Mouse (Mus musculus) forebrain, embryonic 14.5 days (tissue): ENCODE results near the gene Adamtsl1. TPM values are rescaled to one million over a fixed set of nuclear protein-coding genes. Genes with fewer than 3 reads are reported as not detected.

Source experiments
- ATAC-seq: fragments of 200-750 bp; cut with Nextera tagmentation; 2 replicates; pipeline ENCODE4 v1.8.0; 2017; ENCODE audit warnings: mild to moderate bottlenecking, moderate library complexity
- DNase-seq: peaks from one replicate; pipeline ENCODE4 v3.0.0-alpha.2; 2015; ENCODE audit warnings: low spot score
- H3K27ac ChIP-seq: fragments of 300-500 bp; sonication (generic); 2 replicates; pipeline ENCODE4 v1.5.1; 2014; ENCODE audit warnings: low read depth, mild to moderate bottlenecking, control low read depth, low read length, moderate library complexity
- H3K27me3 ChIP-seq: fragments of 300-500 bp; sonication (generic); replicated peaks from 2 replicates; pipeline ENCODE4 v1.6.1; 2014; ENCODE audit warnings: low read length, control low read depth, mixed read lengths; ENCODE audit not compliant: control insufficient read depth, insufficient read depth
- H3K36me3 ChIP-seq: fragments of 300-500 bp; sonication (generic); 2 replicates; pipeline ENCODE4 v1.6.1; 2014; ENCODE audit warnings: low read length, control low read depth; ENCODE audit not compliant: control insufficient read depth, insufficient read depth
- H3K4me1 ChIP-seq: fragments of 300-500 bp; sonication (generic); 2 replicates; pipeline ENCODE4 v1.6.1; 2014; ENCODE audit warnings: antibody characterized with exemption, low read length, control low read depth; ENCODE audit not compliant: control insufficient read depth, insufficient read depth
- H3K4me2 ChIP-seq: fragments of 300-500 bp; sonication (generic); 2 replicates; pipeline ENCODE4 v1.6.1; 2014; ENCODE audit warnings: mild to moderate bottlenecking, control low read depth, low read length
- H3K4me3 ChIP-seq: fragments of 300-500 bp; sonication (generic); 2 replicates; pipeline ENCODE4 v1.5.1; 2014; ENCODE audit warnings: low read depth, low read length, control low read depth
- H3K9ac ChIP-seq: fragments of 300-500 bp; sonication (generic); 2 replicates; pipeline ENCODE4 v1.6.1; 2014; ENCODE audit warnings: mild to moderate bottlenecking, low read length, control low read depth, moderate library complexity
- H3K9me3 ChIP-seq: fragments of 300-500 bp; sonication (generic); replicated peaks from 2 replicates; pipeline ENCODE4 v1.6.1; 2016; ENCODE audit warnings: low read length, control low read depth, mixed read lengths; ENCODE audit not compliant: control insufficient read depth
- WGBS: fragments of 180-500 bp; shearing (Covaris S2); extraction: QIAGEN DNeasy Blood & Tissue Kit; methylation state at CpG from one replicate; pipeline ENCODE4 v1.1.7; 2014; 5-methylcytosine and 5-hydroxymethylcytosine counted together
- polyA plus RNA-seq: library from polyadenylated mRNA; unstranded; fragments of >200 nt; fragmentation: Nextera tagmentation; extraction: Ambion mirVana; gene quantifications from 2 replicates; pipeline ENCODE4 v1.2.1, GENCODE M21; 2014

Adamtsl1 gene
- polyA plus RNA-seq, 1 experiment from 2014 or later = 2.2 TPM

GRCm38 (mm10) chr4:85529852-85530251 is 15.9 kb downstream of the Adamtsl1 start:
- no peak for ATAC-seq
- H3K27me3 ChIP-seq = no peaks in the 10 kb centered on the region

DNA sequence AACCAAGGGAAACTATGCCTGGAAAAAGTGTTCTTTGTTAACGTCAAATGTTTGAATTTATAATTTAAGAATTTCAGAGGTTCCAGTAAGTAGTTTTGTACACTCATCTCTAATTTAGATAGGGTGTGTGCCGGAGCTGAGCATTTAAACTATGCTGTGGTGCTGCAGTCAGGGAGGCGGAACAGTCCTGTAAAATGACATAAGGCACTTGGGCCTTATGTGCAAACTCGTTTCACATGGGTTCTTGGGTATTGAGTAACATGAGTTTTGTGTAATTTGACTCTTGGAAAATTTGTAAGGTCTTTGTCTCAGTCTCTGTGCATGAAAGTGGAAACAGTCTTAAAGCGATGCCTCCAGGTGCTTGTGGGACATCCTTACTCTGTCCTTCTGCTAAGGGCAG is 25.7 kb downstream of the Adamtsl1 start:
- Histone ChIP-seq H3K9ac (no peak overlapping the region), H3K4me3 (no peak overlapping the region), H3K36me3 (no peaks in the 10 kb centered on the region), H3K27ac (no peak overlapping the region), H3K9me3 (no peaks in the 10 kb centered on the region), H3K4me2 (no peak overlapping the region), H3K27me3 (no peaks in the 10 kb centered on the region), H3K4me1 (no peaks in the 10 kb centered on the region)
- DNase-seq = no peak
- no peak for ATAC-seq
- WGBS = 80% methylated on average over 5 of the region's 5 CpGs

More at GRCm38 (mm10) chr4:85529852-85530251, 15.9 kb downstream of the Adamtsl1 start:
- Histone ChIP-seq H3K4me3 (no peak overlapping the region), H3K36me3 (no peaks in the 10 kb centered on the region), H3K27ac (no peak overlapping the region), H3K4me1 (no peaks in the 10 kb centered on the region), H3K9ac (no peak overlapping the region), H3K4me2 (no peak overlapping the region), H3K9me3 (no peaks in the 10 kb centered on the region)
- no peak for DNase-seq
- 85% methylated on average over 1 of the region's 1 CpGs for WGBS

- ATAC-seq = no peak
Measured at GRCm38 (mm10) chr4:85543221-85543620, 29.2 kb downstream of the Adamtsl1 start.

DNA sequence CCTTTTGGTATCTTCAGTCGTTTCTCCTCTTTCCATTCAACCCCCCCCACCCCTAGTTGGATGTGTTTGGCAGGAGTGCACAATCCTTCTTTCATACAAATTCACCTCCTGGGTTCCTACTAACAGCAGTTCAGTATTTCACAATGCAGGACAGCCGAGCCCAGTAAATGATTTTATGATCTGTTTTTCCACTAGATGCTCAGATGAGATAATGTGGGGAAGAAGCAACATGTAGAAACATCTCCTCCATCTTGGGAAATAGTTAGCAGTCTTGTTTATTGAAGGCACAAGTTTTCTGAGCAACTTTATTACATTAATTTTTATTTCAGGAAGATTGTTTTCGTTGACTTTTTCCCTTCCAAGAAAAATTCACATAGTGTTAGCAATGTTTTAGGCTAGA is 40.7 kb downstream of the Adamtsl1 start:
- H3K4me3 ChIP-seq = no peak overlapping the region
- H3K27ac ChIP-seq = no peak overlapping the region
- DNase-seq (no peak), ATAC-seq (no peak)
- no peaks in the 10 kb centered on the region for H3K27me3 ChIP-seq
- no peak overlapping the region for H3K4me2 ChIP-seq
- H3K9ac ChIP-seq = no peak overlapping the region
- 58% methylated on average over 3 of the region's 3 CpGs for WGBS
- H3K9me3 ChIP-seq = no peaks in the 10 kb centered on the region
- H3K36me3 ChIP-seq = no peaks in the 10 kb centered on the region
- H3K4me1 ChIP-seq = no peaks in the 10 kb centered on the region

More at GRCm38 (mm10) chr4:85543221-85543620, 29.2 kb downstream of the Adamtsl1 start:
- Histone ChIP-seq H3K4me3 (no peak overlapping the region), H3K36me3 (no peaks in the 10 kb centered on the region), H3K27me3 (no peaks in the 10 kb centered on the region), H3K4me1 (no peaks in the 10 kb centered on the region), H3K9me3 (no peaks in the 10 kb centered on the region), H3K27ac (no peak overlapping the region), H3K9ac (no peak overlapping the region), H3K4me2 (no peak overlapping the region)
- WGBS = 88% methylated on average over 4 of the region's 4 CpGs
- DNase-seq = no peak

GRCm38 (mm10) chr4:85559753-85560152 is 45.8 kb downstream of the Adamtsl1 start:
- no peak for DNase-seq
- Histone ChIP-seq H3K9me3 (no peaks in the 10 kb centered on the region), H3K4me2 (no peak overlapping the region), H3K27me3 (no peaks in the 10 kb centered on the region), H3K36me3 (no peaks in the 10 kb centered on the region), H3K4me3 (no peak overlapping the region), H3K9ac (no peak overlapping the region), H3K27ac (no peak overlapping the region), H3K4me1 (no peaks in the 10 kb centered on the region)
- ATAC-seq = no peak
- WGBS = 93% methylated on average over 6 of the region's 6 CpGs

GRCm38 (mm10) chr4:85585426-85585825 is 71.5 kb downstream of the Adamtsl1 start:
- DNase-seq (peak; percentile 8), ATAC-seq (no peak)
- WGBS = 86% methylated on average over 2 of the region's 2 CpGs

GRCm38 (mm10) chr4:85588928-85589327 is 75.0 kb downstream of the Adamtsl1 start:
- WGBS = 83% methylated on average over 4 of the region's 4 CpGs
- Histone ChIP-seq H3K9ac (no peak overlapping the region), H3K27ac (no peak overlapping the region), H3K4me2 (no peak overlapping the region), H3K27me3 (no peaks in the 10 kb centered on the region), H3K4me3 (no peak overlapping the region), H3K36me3 (no peaks in the 10 kb centered on the region), H3K9me3 (no peaks in the 10 kb centered on the region), H3K4me1 (no peaks in the 10 kb centered on the region)
- ATAC-seq (no peak), DNase-seq (no peak)

More at GRCm38 (mm10) chr4:85585426-85585825, 71.5 kb downstream of the Adamtsl1 start:
- Histone ChIP-seq H3K27ac (no peak overlapping the region), H3K4me3 (no peak overlapping the region), H3K9me3 (no peaks in the 10 kb centered on the region), H3K4me1 (no peaks in the 10 kb centered on the region), H3K36me3 (no peaks in the 10 kb centered on the region), H3K27me3 (no peaks in the 10 kb centered on the region), H3K4me2 (no peak overlapping the region), H3K9ac (no peak overlapping the region)

- Histone ChIP-seq H3K36me3 (no peaks in the 10 kb centered on the region), H3K27ac (no peak overlapping the region), H3K9ac (no peak overlapping the region), H3K4me1 (no peaks in the 10 kb centered on the region), H3K4me2 (no peak overlapping the region), H3K4me3 (no peak overlapping the region), H3K27me3 (no peaks in the 10 kb centered on the region), H3K9me3 (no peaks in the 10 kb centered on the region)
- WGBS = 61% methylated on average over 7 of the region's 7 CpGs
- DNase-seq = no peak
- no peak for ATAC-seq
Measured at GRCm38 (mm10) chr4:85591037-85591436, 77.1 kb downstream of the Adamtsl1 start.

GRCm38 (mm10) chr4:85594159-85594558 is 80.2 kb downstream of the Adamtsl1 start:
- no peak for ATAC-seq
- H3K9ac ChIP-seq = no peak overlapping the region
- H3K36me3 ChIP-seq = no peaks in the 10 kb centered on the region
- no peak overlapping the region for H3K4me3 ChIP-seq
- no peaks in the 10 kb centered on the region for H3K9me3 ChIP-seq
- H3K27ac ChIP-seq = no peak overlapping the region
- no peak for DNase-seq
- H3K4me2 ChIP-seq = no peak overlapping the region
- H3K27me3 ChIP-seq = no peaks in the 10 kb centered on the region
- H3K4me1 ChIP-seq = no peaks in the 10 kb centered on the region
